Mouse (Mus musculus) E14TG2a.4 (cell line): ENCODE data around the gene Nars2.

Experiments used
- H3K27me3 ChIP-seq: 2 replicates; pipeline ENCODE4 v1.6.1; 2014; ENCODE audit warnings: low read length, control low read depth; ENCODE audit not compliant: insufficient read depth
- H3K36me3 ChIP-seq: 2 replicates; pipeline ENCODE4 v1.6.1; 2014; ENCODE audit warnings: low read length, control low read depth; ENCODE audit not compliant: insufficient read depth
- H3K4me1 ChIP-seq: replicated peaks from 2 replicates; pipeline ENCODE4 v1.6.1; 2014; ENCODE audit warnings: low read depth, low read length, control low read depth
- H3K4me3 ChIP-seq: replicated peaks from 2 replicates; pipeline ENCODE4 v1.5.1; 2014; ENCODE audit warnings: mild to moderate bottlenecking, low read length
- H3K9me3 ChIP-seq: 2 replicates; pipeline ENCODE4 v1.6.1; 2014; ENCODE audit warnings: low read length, control low read depth
- CTCF ChIP-seq: conservative IDR thresholded peaks from 2 replicates; pipeline ENCODE4 v1.5.1; 2014; ENCODE audit warnings: low read length
- NANOG ChIP-seq: IDR thresholded peaks from 2 replicates; pipeline ENCODE4 v1.6.1; 2014; ENCODE audit warnings: borderline replicate concordance, low read length, mixed read lengths
- POU5F1 ChIP-seq: IDR thresholded peaks from 2 replicates; pipeline ENCODE4 v1.6.1; 2014; ENCODE audit warnings: low read length, borderline replicate concordance

The Nars2 gene

DNA sequence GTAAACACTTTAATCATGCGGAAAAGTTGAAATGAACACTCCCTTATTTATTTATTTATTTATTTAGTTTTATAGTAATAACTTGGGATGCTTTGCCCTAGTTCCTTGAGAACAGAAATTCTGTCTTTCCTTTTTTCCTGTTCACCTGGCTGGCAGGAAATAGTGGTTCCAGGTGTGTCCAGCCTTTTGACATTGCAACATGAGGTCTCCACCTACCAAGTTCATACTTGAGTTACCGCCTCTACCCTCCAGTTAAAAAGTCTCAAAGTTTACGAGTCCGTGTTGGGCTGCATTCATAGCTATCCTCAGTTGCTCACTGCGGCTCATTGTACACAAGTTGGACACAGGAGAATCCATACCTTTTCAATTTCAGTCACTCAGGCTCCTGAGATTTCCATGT, 789 bp downstream of the Nars2 start:
- H3K9me3 ChIP-seq, result no peaks in the 10 kb centered on the region
- H3K4me1 ChIP-seq, result peaks cover 13% of the 10 kb centered on the region
- peak overlapping the region; percentile 99 for H3K4me3 ChIP-seq
- TF ChIP-seq NANOG (no peak), POU5F1 (no peak)
- H3K27me3 ChIP-seq, result peaks cover 12% of the 10 kb centered on the region
- peaks cover 9% of the 10 kb centered on the region for H3K36me3 ChIP-seq

GRCm38 (mm10) chr7:96959168-96959567, 7.9 kb downstream of the Nars2 start:
- Histone ChIP-seq H3K27me3 (no peaks in the 10 kb centered on the region), H3K4me1 (no peaks in the 10 kb centered on the region), H3K4me3 (no peak overlapping the region), H3K36me3 (peaks cover 62% of the 10 kb centered on the region), H3K9me3 (no peaks in the 10 kb centered on the region)
- no peak for TF ChIP-seq POU5F1
- no peak for TF ChIP-seq NANOG
- TF ChIP-seq CTCF, result no peak

- H3K4me3 ChIP-seq, result no peak overlapping the region
- TF ChIP-seq NANOG (no peak), POU5F1 (no peak), CTCF (no peak)
- no peaks in the 10 kb centered on the region for H3K27me3 ChIP-seq
- peaks cover 4% of the 10 kb centered on the region; the same call in 1 of the 2 replicates for H3K4me1 ChIP-seq
- peaks cover 11% of the 10 kb centered on the region; the same call in 1 of the 2 replicates for H3K9me3 ChIP-seq
- peaks cover 9% of the 10 kb centered on the region; the same call in 1 of the 2 replicates for H3K36me3 ChIP-seq
These were observed 15.9 kb downstream of the Nars2 start for GRCm38 (mm10) chr7:96967188-96967587.

- Histone ChIP-seq H3K4me1 (peaks cover 4% of the 10 kb centered on the region; the same call in 1 of the 2 replicates), H3K9me3 (peaks cover 11% of the 10 kb centered on the region; the same call in 1 of the 2 replicates), H3K4me3 (no peak overlapping the region), H3K27me3 (no peaks in the 10 kb centered on the region), H3K36me3 (peaks cover 13% of the 10 kb centered on the region; the same call in 1 of the 2 replicates)
- TF ChIP-seq NANOG (no peak), CTCF (peak; percentile 35)
These were observed 19.1 kb downstream of the Nars2 start for GRCm38 (mm10) chr7:96970359-96970758.

DNA sequence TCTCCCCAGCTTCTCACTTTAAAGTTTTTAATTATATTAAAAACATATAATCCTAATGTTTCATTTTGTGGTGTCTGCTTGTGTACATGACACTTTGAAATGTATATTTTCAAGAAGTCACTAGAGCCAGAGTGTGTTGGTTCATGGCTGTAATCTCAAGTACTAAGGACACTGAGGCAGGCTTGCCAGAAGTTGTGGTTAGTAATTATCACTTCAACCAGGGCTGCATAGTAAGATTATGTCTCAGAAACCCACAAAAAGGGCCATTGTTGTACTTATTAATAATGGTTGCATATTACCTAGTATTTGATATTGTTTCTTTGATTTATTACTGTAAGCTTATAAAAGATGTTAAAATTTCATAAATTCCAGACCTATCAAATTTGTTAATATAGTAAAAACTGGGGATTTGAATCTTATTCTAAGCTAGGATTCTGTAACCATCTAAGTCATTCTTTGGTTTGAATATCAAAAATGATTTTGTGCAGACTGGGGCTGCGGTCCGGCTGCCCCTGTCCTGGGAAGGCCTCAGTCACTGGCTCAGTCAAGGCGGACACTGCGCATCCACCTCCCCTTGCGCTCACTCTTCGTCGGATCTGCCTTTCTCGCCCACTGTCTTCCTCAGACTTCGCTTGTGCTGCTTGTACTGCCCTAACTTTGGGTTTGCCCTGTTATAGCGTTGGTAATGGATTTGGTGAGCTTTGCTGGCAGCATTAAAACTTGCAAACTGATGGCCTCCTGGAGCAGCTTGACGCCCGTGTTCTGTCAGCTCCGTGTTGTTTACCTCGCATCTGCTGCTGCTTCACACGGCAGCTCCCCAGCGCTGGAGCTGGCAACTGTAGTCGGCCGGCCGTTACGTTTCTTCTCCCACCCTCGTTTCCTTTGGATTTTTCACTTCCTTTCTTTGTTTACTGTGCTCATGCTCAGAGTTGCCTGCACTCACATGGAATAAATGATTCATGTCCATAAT, 20.0 kb downstream of the Nars2 start:
- H3K9me3 ChIP-seq, result peaks cover 11% of the 10 kb centered on the region; the same call in 1 of the 2 replicates
- H3K4me1 ChIP-seq, result peaks cover 4% of the 10 kb centered on the region; the same call in 1 of the 2 replicates
- TF ChIP-seq CTCF (no peak), POU5F1 (no peak), NANOG (no peak)
- no peak overlapping the region for H3K4me3 ChIP-seq
- H3K27me3 ChIP-seq, result no peaks in the 10 kb centered on the region
- H3K36me3 ChIP-seq, result peaks cover 14% of the 10 kb centered on the region; the same call in 1 of the 2 replicates

DNA sequence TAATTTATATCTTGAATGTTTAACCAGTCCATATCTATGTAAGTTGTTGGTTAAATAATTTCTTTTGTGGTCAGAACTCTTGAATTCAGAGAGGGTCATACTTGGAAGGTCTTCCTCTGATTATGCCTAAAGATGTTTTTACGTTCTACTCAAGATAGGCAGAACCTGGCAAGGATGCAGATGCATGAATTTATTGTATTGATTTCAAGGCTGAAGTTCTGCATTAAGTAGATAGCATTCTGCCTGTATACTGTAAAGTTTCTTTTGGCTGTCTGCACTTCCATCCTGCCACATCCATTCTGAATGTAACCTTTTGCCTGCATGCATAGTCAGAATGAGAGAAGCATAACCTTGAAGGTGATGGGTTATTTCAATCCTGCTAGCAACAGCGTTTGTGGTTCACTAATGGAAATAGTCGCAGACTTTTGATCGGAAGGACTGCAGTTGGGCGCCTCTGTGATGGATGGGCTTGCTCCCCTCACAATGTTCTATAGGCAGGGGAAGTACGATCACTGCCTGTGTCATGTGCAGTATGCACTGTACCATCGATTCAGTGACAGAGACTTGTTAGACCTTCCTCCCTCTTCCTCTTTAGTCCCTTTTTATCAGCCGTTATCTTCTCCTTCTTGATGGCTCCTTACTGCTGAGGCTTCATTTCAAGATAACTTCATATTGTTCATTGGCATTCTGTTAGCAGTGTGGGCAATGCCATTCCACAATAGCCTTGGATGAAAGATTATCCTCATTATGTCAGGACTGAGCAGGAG, 21.0 kb downstream of the Nars2 start:
- Histone ChIP-seq H3K4me1 (peaks cover 4% of the 10 kb centered on the region; the same call in 1 of the 2 replicates), H3K27me3 (no peaks in the 10 kb centered on the region), H3K9me3 (peaks cover 11% of the 10 kb centered on the region; the same call in 1 of the 2 replicates), H3K4me3 (no peak overlapping the region), H3K36me3 (peaks cover 14% of the 10 kb centered on the region; the same call in 1 of the 2 replicates)
- TF ChIP-seq NANOG, result no peak
- no peak for TF ChIP-seq POU5F1
- TF ChIP-seq CTCF, result no peak

DNA sequence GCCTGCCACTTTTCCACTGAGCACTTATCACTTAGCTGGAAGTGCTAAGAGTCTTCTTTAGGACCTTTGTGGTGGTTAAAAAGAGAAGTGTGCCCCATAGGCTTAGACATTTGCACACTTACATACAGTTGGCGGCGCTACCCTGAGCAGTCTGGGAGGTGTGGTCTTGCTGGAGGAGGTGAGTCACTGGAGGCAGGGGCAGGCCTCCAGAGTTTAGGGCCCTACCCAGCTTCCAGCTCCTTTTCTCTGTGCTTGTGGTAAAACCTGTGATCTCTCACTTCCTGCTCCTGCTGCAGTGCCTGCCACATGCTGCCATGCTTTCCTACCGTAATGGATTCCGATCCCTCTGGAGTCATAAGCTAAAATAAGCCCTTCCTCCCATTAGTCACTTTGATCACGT, 24.6 kb downstream of the Nars2 start:
- TF ChIP-seq NANOG, result no peak
- TF ChIP-seq POU5F1, result no peak
- no peak for TF ChIP-seq CTCF
- H3K4me1 ChIP-seq, result peaks cover 4% of the 10 kb centered on the region; the same call in 1 of the 2 replicates
- no peaks in the 10 kb centered on the region for H3K27me3 ChIP-seq
- H3K4me3 ChIP-seq, result no peak overlapping the region
- H3K9me3 ChIP-seq, result no peaks in the 10 kb centered on the region
- H3K36me3 ChIP-seq, result peaks cover 14% of the 10 kb centered on the region; the same call in 1 of the 2 replicates

DNA sequence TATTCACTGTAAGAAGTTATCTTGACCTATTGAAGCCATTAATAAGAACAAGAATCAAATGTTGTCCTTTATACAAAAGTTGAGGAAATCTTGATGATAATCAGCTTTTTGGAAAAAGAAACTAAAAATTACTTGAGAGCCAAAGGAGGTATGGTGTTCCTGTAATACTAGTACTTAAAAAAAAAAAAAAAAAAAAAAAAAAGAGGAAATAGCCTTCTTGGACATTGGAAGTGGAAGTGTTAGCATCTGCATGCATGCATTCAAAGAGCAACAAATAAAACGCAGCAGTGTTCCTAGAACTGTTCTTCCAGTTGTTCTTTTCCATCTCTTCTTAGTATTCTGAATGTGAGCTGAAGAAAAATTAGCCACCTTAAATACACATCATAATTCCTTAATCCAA, 25.9 kb downstream of the Nars2 start:
- no peak for TF ChIP-seq POU5F1
- no peak for TF ChIP-seq CTCF
- no peak for TF ChIP-seq NANOG
- H3K27me3 ChIP-seq, result no peaks in the 10 kb centered on the region
- H3K36me3 ChIP-seq, result peaks cover 16% of the 10 kb centered on the region; the same call in 1 of the 2 replicates
- no peaks in the 10 kb centered on the region for H3K9me3 ChIP-seq
- H3K4me3 ChIP-seq, result no peak overlapping the region
- no peaks in the 10 kb centered on the region for H3K4me1 ChIP-seq
